Mouse (Mus musculus) myocyte (in vitro differentiated cells): ENCODE measurements around the gene Nms. TPM values are rescaled to one million over a fixed set of nuclear protein-coding genes. Genes with fewer than 3 reads are reported as not detected.

Source experiments
- H3K27me3 ChIP-seq: one replicate; pipeline ENCODE4 v1.6.1; 2011; ENCODE audit not compliant: control insufficient read depth, insufficient read depth, insufficient read length
- H3K36me3 ChIP-seq: one replicate; pipeline ENCODE4 v1.6.1; 2011; ENCODE audit not compliant: control insufficient read depth, insufficient read depth
- H3K4me2 ChIP-seq: one replicate; pipeline ENCODE4 v1.6.1; 2011; ENCODE audit warnings: low read depth, control low read depth
- H3K4me3 ChIP-seq: one replicate; pipeline ENCODE4 v1.5.1; 2011; ENCODE audit warnings: mild to moderate bottlenecking, control low read depth, moderate library complexity
- H3K79me2 ChIP-seq: one replicate; pipeline ENCODE4 v1.6.1; 2011; ENCODE audit not compliant: control insufficient read depth, insufficient read depth
- H3ac ChIP-seq: one replicate; pipeline ENCODE4 v1.6.1; 2011; ENCODE audit not compliant: control insufficient read depth, insufficient read length
- CEBPB ChIP-seq: IDR thresholded peaks from 2 replicates; pipeline ENCODE4 v1.6.1; 2011; ENCODE audit warnings: mild to moderate bottlenecking, moderate library complexity; ENCODE audit not compliant: poor library complexity, insufficient read depth, severe bottlenecking
- E2F4 ChIP-seq: IDR thresholded peaks from one replicate; pipeline ENCODE4 v1.6.1; 2011; ENCODE audit warnings: mild to moderate bottlenecking, control low read depth, moderate library complexity; ENCODE audit not compliant: insufficient read depth
- MAX ChIP-seq: IDR thresholded peaks from one replicate; pipeline ENCODE4 v1.6.1; 2011; ENCODE audit warnings: low read depth, mild to moderate bottlenecking, control low read depth
- MYOD1 ChIP-seq, 3 experiments: IDR thresholded peaks; one replicate each; pipeline ENCODE4 v1.6.1; 2011; ENCODE audit warnings: control low read depth in 2 of 3, low read depth in 2 of 3, mild to moderate bottlenecking in 2 of 3, moderate library complexity in 1 of 3; ENCODE audit not compliant: insufficient read length in 2 of 3, control insufficient read depth in 1 of 3
- MYOG ChIP-seq, 3 experiments: IDR thresholded peaks; one replicate each; pipeline ENCODE4 v1.6.1; 2011; ENCODE audit warnings: control low read depth in 2 of 3, low read depth in 2 of 3, mild to moderate bottlenecking in 2 of 3; ENCODE audit not compliant: insufficient read length in 2 of 3, control insufficient read depth in 1 of 3, insufficient read depth in 1 of 3
- POLR2A ChIP-seq: IDR thresholded peaks from one replicate; pipeline ENCODE4 v1.6.1; 2011; ENCODE audit warnings: low read depth, mild to moderate bottlenecking, control low read depth, moderate library complexity; ENCODE audit not compliant: insufficient read length
- POLR2AphosphoS2 ChIP-seq: IDR thresholded peaks from one replicate; pipeline ENCODE4 v1.6.1; 2011; ENCODE audit warnings: low read depth, control low read depth; ENCODE audit not compliant: insufficient read length
- REST ChIP-seq: IDR thresholded peaks from one replicate; pipeline ENCODE4 v1.6.1; 2011; ENCODE audit warnings: mild to moderate bottlenecking, control low read depth, moderate library complexity; ENCODE audit not compliant: insufficient read depth, insufficient read length
- SRF ChIP-seq: IDR thresholded peaks from one replicate; pipeline ENCODE4 v1.6.1; 2011; ENCODE audit warnings: low read depth; ENCODE audit not compliant: control insufficient read depth, insufficient read length
- TCF12 ChIP-seq: IDR thresholded peaks from one replicate; pipeline ENCODE4 v1.6.1; 2011; ENCODE audit warnings: mild to moderate bottlenecking, control low read depth; ENCODE audit not compliant: poor library complexity, insufficient read depth, severe bottlenecking
- TCF3 ChIP-seq: IDR thresholded peaks from one replicate; pipeline ENCODE4 v1.6.1; 2011; ENCODE audit warnings: low read depth, control low read depth; ENCODE audit not compliant: insufficient read length
- USF1 ChIP-seq: IDR thresholded peaks from one replicate; pipeline ENCODE4 v1.6.1; 2011; ENCODE audit warnings: low read depth, mild to moderate bottlenecking, control low read depth, moderate library complexity
- polyA plus RNA-seq: library from polyadenylated mRNA; unstranded; fragments of >200 nt; fragmentation: generic; extraction: Trizol; gene quantifications from one replicate; pipeline ENCODE4 v1.2.1, GENCODE M21; 2012; ENCODE audit warnings: missing spikeins

Nms gene
- polyA plus RNA-seq, 1 experiment: not detected

DNA sequence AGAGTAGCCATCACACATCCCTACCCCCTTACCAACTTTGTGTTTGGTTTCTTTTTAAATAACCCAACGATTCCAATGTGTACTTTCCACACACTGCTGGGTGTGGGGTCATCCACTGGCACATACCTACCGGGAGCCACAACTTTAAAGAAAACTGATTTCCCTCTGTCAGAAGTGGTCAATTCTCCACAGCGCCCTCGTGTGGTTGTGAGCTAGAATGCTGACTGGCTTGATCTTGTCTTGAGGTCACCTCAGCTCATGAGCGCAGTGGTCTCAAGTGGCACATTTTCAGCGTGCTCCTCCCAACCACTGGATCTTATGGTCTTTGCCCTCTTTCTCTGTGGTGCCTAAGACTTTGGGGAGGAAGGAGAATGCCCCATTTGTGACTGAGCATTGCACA is 2.2 kb upstream of the Nms start:
- H3K79me2 ChIP-seq: no peaks in the 10 kb centered on the region
- no peak overlapping the region for H3K4me3 ChIP-seq
- H3K36me3 ChIP-seq: no peaks in the 10 kb centered on the region
- H3K4me2 ChIP-seq: no peak overlapping the region
- H3ac ChIP-seq: no peak overlapping the region
- no peak for TF ChIP-seq REST
- no peaks in the 10 kb centered on the region for H3K27me3 ChIP-seq

- no peak overlapping the region for H3ac ChIP-seq
- no peak overlapping the region for H3K4me3 ChIP-seq
- TF ChIP-seq POLR2A (no peak), REST (peak; percentile 80)
Observed at GRCm38 (mm10) chr1:38939608-38940007, 659 bp downstream of the Nms start.

GRCm38 (mm10) chr1:38956457-38956856 is 17.5 kb downstream of the Nms start:
- Histone ChIP-seq H3K79me2 (no peaks in the 10 kb centered on the region), H3K4me2 (no peak overlapping the region), H3K4me3 (no peak overlapping the region), H3ac (no peak overlapping the region), H3K27me3 (no peaks in the 10 kb centered on the region), H3K36me3 (no peaks in the 10 kb centered on the region)
- TF ChIP-seq MYOG (IDR thresholded peaks at IDR 0.05; ENCODE audit: control insufficient read depth in 1 of 3, insufficient read depth in 1 of 3, insufficient read length in 2 of 3, low read depth in 2 of 3): no peak
- TF ChIP-seq TCF3: no peak
- no peak for TF ChIP-seq MAX
- no peak for TF ChIP-seq E2F4
- TF ChIP-seq REST: no peak
- TF ChIP-seq SRF: no peak
- no peak for TF ChIP-seq USF1
- TF ChIP-seq CEBPB: no peak
- TF ChIP-seq POLR2A: no peak
- TF ChIP-seq POLR2AphosphoS2: no peak
- no peak for TF ChIP-seq TCF12
- no peak for TF ChIP-seq MYOD1 (IDR thresholded peaks at IDR 0.05; ENCODE audit: control insufficient read depth in 1 of 3, insufficient read length in 2 of 3, low read depth in 2 of 3)

More at GRCm38 (mm10) chr1:38939608-38940007, 659 bp downstream of the Nms start:
- Histone ChIP-seq H3K79me2 (no peaks in the 10 kb centered on the region), H3K36me3 (no peaks in the 10 kb centered on the region), H3K27me3 (no peaks in the 10 kb centered on the region), H3K4me2 (no peak overlapping the region)

GRCm38 (mm10) chr1:38969116-38969515 is 30.2 kb downstream of the Nms start:
- H3K36me3 ChIP-seq: no peaks in the 10 kb centered on the region
- H3K4me3 ChIP-seq: no peak overlapping the region
- H3K27me3 ChIP-seq: no peaks in the 10 kb centered on the region
- no peak overlapping the region for H3K4me2 ChIP-seq
- no peak overlapping the region for H3ac ChIP-seq
- no peaks in the 10 kb centered on the region for H3K79me2 ChIP-seq
- no peak for TF ChIP-seq TCF12
- no peak for TF ChIP-seq MYOD1 (IDR thresholded peaks at IDR 0.05; ENCODE audit: control insufficient read depth in 1 of 3, insufficient read length in 2 of 3, low read depth in 2 of 3)
- TF ChIP-seq CEBPB: no peak
- no peak for TF ChIP-seq MYOG (IDR thresholded peaks at IDR 0.05; ENCODE audit: control insufficient read depth in 1 of 3, insufficient read depth in 1 of 3, insufficient read length in 2 of 3, low read depth in 2 of 3)
- TF ChIP-seq TCF3: no peak
- TF ChIP-seq POLR2AphosphoS2: no peak
- TF ChIP-seq SRF: no peak
- TF ChIP-seq REST: no peak
- TF ChIP-seq MAX: no peak
- TF ChIP-seq POLR2A: no peak
- TF ChIP-seq E2F4: no peak
- no peak for TF ChIP-seq USF1

- no peaks in the 10 kb centered on the region for H3K27me3 ChIP-seq
- H3ac ChIP-seq: no peak overlapping the region
- H3K4me3 ChIP-seq: no peak overlapping the region
- H3K79me2 ChIP-seq: no peaks in the 10 kb centered on the region
- no peak overlapping the region for H3K4me2 ChIP-seq
- H3K36me3 ChIP-seq: no peaks in the 10 kb centered on the region
- TF ChIP-seq MYOG (IDR thresholded peaks at IDR 0.05; ENCODE audit: control insufficient read depth in 1 of 3, insufficient read depth in 1 of 3, insufficient read length in 2 of 3, low read depth in 2 of 3) (no peak), POLR2AphosphoS2 (no peak), TCF3 (no peak), TCF12 (no peak), SRF (no peak)
Observed at GRCm38 (mm10) chr1:38971712-38972111, 32.8 kb downstream of the Nms start.

DNA sequence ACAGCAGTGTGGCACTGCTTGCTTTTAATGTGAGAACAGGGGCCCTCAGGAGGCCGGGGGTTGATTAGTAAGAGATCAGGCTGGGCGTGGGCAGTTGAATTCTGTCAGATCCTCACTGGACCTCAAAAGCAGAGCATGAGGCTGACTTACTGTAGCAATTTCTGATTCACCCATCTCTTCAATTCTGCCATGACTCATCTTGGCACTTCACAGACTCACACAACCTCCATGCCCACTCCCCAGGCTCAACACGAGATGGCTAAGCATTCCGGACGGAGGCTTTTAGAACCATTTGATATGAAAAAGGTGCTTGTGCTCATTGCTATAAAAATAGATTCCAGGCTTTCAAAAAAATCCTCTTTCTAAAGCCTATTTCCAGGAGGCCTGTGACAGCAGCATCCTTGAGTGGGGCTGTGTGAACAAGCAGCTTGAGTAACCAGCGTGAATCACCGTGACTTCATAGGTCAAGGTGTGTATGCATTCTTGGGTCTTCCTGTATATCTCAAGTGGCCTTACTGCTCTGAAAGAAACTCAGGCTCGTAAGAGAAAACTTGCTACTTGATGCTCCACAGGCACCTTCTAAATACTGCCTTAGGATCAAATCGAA is 34.1 kb downstream of the Nms start:
- Histone ChIP-seq H3K79me2 (no peaks in the 10 kb centered on the region), H3K4me3 (no peak overlapping the region), H3K4me2 (peak overlapping the region; percentile 24), H3ac (no peak overlapping the region), H3K27me3 (no peaks in the 10 kb centered on the region), H3K36me3 (no peaks in the 10 kb centered on the region)
- TF ChIP-seq MAX (no peak), E2F4 (no peak), MYOD1 (IDR thresholded peaks at IDR 0.05; ENCODE audit: control insufficient read depth in 1 of 3, insufficient read length in 2 of 3, low read depth in 2 of 3) (no peak), SRF (no peak), CEBPB (no peak), USF1 (no peak), MYOG (IDR thresholded peaks at IDR 0.05; ENCODE audit: control insufficient read depth in 1 of 3, insufficient read depth in 1 of 3, insufficient read length in 2 of 3, low read depth in 2 of 3) (no peak), TCF3 (no peak)
